In genomic region chr9:99248304-99248703, GRCm38 (mm10) we compare ENCODE assay signal across 16 mouse cellular contexts. TPM values are rescaled to one million over a fixed set of nuclear protein-coding genes. Genes with fewer than 3 reads are reported as not detected.
A peak's percentile ranks its signal among the peaks of the same experiment; 100 is the strongest.
DNase-seq lines count a peak whose midpoint lies in the region; ATAC-seq lines count a peak whose summit lies in the region.
"Had no signal": no experiment of that assay in that cellular context is flagged by ENCODE, and none has a peak within 500 bp of the region (broad histone marks: within the 10 kb centered on the region; RNA-seq: fewer than 3 reads in every experiment).

No protein-coding gene starts in this region.

- ATAC-seq in common myeloid progenitor, adult 5-6 weeks (replicated peaks; ENCODE audit: low read depth, poor library complexity, severe bottlenecking): peak; percentile 69
- ATAC-seq in megakaryocyte progenitor cell, adult 5-6 weeks (replicated peaks; ENCODE audit: poor library complexity): peak; percentile 76
- ATAC-seq in activated CD4-positive, CD25-positive, alpha-beta regulatory T cell, adult 4 months: no peak

- H3K27ac ChIP-seq in heart, embryonic 10.5 days: 0 out of 2 replicates have a peak overlapping the region, but pooled peaks have one; percentile 1
- H3K27ac ChIP-seq: hindbrain, embryonic 12.5 days; kidney, postnatal 0 days had no signal

- H3K4me1 ChIP-seq in heart, embryonic 10.5 days: peaks cover 9% of the 10 kb centered on the region; the same call in 1 of the 2 replicates

- no peak for DNase-seq in heart, embryonic 10.5 days (ENCODE audit: low spot score)
- DNase-seq in heart, adult 9 months (ENCODE audit: low spot score in 2 of 2): no peak
- peak; percentile 5 for DNase-seq in NIH3T3 (ENCODE audit: low read depth)
- DNase-seq in cerebellum, postnatal 25 days: no peak
- DNase-seq in cerebellum, adult 11-12 months: no peak
- DNase-seq: cerebellum, postnatal 14 days; gastrocnemius, postnatal 36 days; lung, postnatal 14 days had no signal

- H3K27me3 ChIP-seq in heart, embryonic 10.5 days (ENCODE audit: insufficient read depth, poor library complexity, severe bottlenecking): no peaks in the 10 kb centered on the region
- H3K27me3 ChIP-seq: hindbrain, embryonic 12.5 days had no signal

- no peak overlapping the region for H3K4me3 ChIP-seq in heart, embryonic 10.5 days
- H3K4me3 ChIP-seq: hindbrain, embryonic 12.5 days; myocyte had no signal

- peaks cover 7% of the 10 kb centered on the region; the same call in 1 of the 2 replicates for H3K36me3 ChIP-seq in heart, embryonic 10.5 days

- WGBS in heart, embryonic 10.5 days: 52% methylated on average over 8 of the region's 8 CpGs

- no peaks in the 10 kb centered on the region for H3K9me3 ChIP-seq in heart, embryonic 10.5 days
- H3K9me3 ChIP-seq: hindbrain, embryonic 12.5 days had no signal

RNA-seq across cellular contexts. Expression of gene Cep70, which starts 5.1 kb away (rescaled TPM):
- polyA plus RNA-seq in heart, embryonic 10.5 days (2016; fragmentation: Nextera tagmentation; extraction: Ambion mirVana): 25.9 and 27.3 TPM in 2 replicates
- total RNA-seq in common myeloid progenitor, adult 5-6 weeks (2017): 49.0 and 71.4 TPM in 2 replicates
- 25.8 and 35.4 TPM in 2 replicates for total RNA-seq in megakaryocyte progenitor cell, adult 5-6 weeks (2015)
- total RNA-seq in megakaryocyte progenitor cell, adult 5-6 weeks (2017): 31.7 and 45.5 TPM in 2 replicates
- polyA plus RNA-seq in activated CD4-positive, CD25-positive, alpha-beta regulatory T cell, adult 4 months (2017; shearing (Covaris generic)): 10 to 100 TPM; 16.7 to 17.8 TPM

RNA-seq across cellular contexts. Expression of gene Faiml, which starts 11.3 kb away (rescaled TPM):
- not detected in 2 replicates for polyA plus RNA-seq in heart, embryonic 10.5 days (2016; fragmentation: Nextera tagmentation; extraction: Ambion mirVana)
- total RNA-seq in common myeloid progenitor, adult 5-6 weeks (2017): not detected in 2 replicates
- not detected in 2 replicates for total RNA-seq in megakaryocyte progenitor cell, adult 5-6 weeks (2015)
- total RNA-seq in megakaryocyte progenitor cell, adult 5-6 weeks (2017): not detected in 2 replicates
- not detected for polyA plus RNA-seq in activated CD4-positive, CD25-positive, alpha-beta regulatory T cell, adult 4 months (2017; shearing (Covaris generic))
- total RNA-seq: gastrocnemius, postnatal 36 days; left cerebral cortex, adult 8-10 months had no signal
- polyA plus RNA-seq: forebrain, embryonic 11.5 days; hindbrain, embryonic 12.5 days; kidney, postnatal 0 days; myocyte had no signal
